Mouse (Mus musculus) T-helper 2 cell (primary cell): ENCODE measurements around the gene Racgap1.

Source experiments
- in situ Hi-C: fragments of 300-600 bp; cut with MboI, MseI; formaldehyde crosslinking; loops from one replicate; pipeline ENCODE4 v1.15.1; 2025; ENCODE audit warnings: high pct_unique_total_duplicates

Gene Racgap1

DNA sequence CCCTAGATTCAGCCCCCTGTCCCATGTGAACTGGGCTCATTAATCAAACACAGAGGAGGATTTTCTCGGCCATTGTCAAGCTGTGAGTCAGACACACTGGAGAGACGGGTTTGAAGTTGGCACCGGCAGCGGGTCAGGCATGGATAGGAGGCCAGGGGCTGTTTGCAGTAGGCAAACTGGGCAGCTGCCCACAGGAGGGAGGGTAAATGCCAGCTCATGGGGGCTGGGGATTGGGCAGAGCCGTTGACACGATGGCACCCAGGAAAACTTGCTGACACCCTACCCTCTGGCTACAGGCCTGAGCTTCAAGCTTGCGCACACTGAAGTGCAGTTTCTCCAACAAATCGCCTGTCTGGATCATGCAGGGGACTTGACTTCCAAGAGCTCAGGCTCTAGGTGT, 59.3 kb downstream of the Racgap1 start:
- in situ Hi-C loops: no loop called here

DNA sequence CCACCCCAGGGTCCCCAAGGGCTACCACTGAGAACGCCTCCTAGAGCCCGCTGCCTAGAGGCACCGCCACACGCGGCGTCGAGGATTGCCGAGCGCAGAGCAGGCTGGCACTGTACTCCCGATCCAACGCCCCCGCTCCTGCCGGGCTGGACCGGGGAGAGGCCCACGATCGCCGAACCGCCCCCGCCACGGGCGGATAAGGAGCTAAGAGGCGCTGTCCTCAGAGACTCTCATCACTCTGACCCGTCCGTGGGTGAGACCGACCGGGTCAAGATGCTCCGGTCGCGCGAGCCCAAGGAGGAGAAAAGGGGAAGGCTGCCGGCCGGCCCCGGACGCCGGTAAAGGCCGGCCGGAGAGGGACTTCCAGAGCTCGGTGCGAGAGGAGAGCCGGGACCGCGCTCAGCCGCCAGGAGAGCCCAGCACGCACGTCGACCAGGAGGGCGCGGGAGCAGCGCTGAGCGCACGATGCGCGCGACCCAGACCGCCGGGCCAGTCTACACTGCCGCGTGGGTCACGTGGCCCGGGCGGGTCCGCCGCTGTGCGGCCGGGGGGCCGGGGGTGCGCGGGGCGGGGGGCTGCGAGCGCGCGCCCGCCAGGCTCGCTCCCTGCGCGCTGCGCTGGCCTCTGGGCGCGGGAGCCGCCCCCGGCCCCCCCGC, 60.9 kb downstream of the Racgap1 start, which contains the start of gene Aqp5:
Aqp5 (plus strand) TSS at position 354 of the 656 bp plus-strand sequence.
- in situ Hi-C loops: no loop called here

DNA sequence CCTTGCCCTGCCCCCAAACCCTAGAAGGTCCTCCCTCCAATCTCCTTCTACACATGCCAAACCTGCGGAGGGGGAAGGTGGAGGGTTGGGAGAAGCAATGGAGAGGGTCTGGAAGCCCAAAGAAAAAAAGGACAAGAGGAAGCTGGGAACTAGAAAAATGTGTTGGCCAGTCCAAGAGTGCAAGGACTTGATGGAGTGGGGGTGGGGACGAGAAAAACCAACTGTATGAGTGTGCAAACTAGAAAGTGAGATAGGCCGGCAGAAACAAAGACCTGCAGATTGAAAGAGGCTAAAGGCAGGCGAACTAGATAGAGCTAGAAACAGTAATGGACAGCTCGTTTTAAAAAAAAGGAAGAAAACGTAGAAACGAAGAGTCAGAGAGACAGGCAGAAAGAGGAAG, 61.8 kb downstream of the Racgap1 start:
- in situ Hi-C loops: no loop called here

DNA sequence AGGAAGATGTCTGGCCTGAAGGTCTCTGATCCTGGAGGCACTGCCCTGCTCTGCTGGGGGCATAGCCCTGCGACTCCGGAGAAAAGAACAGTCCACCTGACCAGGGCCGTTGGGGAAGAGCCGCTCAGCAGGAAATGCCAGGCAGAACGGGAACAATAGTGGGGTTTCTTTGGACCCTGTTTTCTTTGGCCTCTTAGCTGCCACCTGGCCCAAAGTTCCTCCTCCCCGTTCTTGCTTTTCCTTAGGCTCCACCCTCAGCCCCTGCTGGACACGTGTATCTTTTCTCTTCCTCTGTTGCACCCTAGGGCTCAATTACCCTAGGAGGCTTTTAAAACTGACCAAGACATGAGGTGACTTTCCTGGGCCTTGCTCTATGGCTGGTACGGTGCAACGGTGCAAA, 62.2 kb downstream of the Racgap1 start:
- in situ Hi-C loops: no loop called here

DNA sequence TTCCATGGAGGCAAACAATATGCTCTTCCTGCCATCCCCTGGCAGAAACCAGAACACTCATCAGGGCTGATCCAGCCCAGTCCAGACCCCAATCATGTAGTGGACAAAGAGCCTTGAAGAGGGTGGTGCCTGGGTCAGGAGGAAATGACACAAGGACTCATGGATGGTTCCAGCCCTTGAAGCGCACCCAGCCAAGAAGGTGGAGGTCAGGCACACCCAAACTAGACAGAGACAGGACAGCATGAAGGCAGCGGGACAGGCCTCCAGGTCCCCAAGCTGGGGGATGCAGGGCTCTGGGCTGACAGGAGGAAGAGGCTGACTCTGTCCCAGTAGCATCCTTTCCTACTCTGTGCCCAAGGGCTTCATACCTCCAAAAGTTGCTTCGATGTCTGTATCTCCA, 64.9 kb downstream of the Racgap1 start:
- in situ Hi-C loops: no loop called here

DNA sequence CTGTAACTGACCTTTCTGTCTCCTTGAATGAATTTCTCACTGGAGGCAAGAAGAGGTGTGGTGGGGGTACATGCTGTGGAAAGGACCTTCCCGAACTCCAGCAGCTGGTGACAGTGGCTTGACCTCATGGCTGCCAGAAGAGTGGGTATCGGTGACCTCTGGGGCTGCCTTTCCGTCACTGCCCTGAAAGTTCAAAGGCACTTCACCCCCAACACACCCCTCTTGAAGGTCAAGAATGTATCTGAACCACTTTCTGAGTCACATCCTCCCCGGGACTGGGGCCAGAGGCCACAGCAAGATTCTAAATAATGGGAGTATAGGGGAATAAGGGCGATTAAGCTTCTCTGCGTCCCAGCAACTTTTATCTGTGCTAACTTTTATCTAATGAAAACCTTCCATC, 65.7 kb downstream of the Racgap1 start:
- in situ Hi-C loops: no loop called here

DNA sequence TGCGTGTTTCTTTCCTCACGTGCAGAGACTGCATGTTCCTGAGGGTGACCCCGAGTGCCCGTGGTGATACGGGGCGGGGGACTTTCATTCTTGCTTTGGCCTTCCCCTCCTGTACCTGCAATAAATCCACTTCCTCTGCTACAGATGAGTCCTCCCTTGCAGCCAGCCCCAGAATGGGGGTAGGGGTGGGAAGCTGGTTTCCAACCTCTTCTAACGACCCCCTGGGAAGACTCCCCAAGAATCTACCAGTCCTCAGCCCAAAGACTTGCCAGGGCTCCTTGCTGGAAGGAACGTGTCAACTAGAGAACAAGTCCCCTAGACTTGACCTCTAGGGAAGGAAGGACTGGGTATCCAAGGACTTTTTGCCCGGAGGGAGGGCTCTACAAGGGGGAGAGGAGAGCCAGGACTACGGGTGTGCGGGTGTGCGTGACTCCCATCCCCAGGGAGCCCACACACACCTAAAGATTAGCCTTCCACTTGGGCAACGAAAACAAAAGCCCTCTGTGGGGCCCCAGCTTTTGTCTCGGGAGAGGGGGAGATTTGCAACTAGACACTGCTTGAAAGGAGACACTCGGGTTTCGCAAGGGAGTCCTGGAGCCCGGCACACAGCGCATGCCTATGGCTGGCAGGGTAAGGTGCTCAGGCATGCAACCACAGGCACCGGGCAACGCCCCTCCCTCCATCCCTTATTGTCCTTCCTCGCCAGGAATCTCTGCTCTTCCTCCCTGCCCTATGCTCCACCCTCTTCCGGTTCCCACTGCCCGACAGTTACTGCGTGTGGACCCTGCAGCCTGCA, 66.9 kb downstream of the Racgap1 start:
- in situ Hi-C loops: no loop called here

DNA sequence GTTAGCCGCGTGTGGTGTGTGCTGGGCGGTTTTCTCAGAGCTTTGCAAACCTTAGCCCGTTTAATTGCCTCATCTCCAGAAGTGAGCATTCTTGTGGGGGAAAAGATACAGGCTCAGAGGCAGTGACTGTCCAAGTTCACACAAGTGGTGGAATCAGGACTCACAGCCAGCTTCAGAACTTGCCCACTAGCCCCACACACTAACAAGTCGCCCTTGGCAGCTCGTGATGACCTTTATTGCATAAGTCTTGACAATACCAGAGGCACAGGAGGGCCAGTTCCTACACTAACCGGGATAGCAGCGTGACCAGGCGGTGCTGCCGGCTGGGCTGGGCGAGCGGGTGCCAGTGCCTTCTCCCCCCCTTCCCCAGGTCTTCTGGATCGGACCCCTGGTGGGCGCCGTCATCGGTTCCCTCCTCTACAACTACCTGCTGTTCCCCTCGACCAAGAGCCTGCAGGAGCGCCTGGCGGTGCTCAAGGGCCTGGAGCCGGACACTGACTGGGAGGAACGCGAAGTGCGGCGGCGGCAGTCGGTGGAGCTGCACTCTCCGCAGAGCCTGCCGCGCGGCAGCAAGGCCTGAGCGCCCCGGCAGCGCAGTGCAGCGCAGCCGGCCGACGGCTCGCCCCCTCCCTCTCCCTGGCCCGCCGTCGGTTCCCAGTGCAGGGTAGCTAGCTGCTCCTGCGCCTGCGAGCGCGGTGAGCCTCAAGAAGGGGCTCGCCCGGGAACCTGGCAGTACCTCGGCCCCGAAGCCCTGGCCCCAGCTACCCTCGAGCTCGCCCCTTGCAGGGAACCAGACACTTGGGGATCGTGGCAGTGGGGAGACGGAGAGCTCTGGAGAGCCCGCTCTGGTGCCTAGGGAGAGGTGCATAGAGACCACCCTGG, 67.8 kb downstream of the Racgap1 start:
- in situ Hi-C loops: no loop called here

DNA sequence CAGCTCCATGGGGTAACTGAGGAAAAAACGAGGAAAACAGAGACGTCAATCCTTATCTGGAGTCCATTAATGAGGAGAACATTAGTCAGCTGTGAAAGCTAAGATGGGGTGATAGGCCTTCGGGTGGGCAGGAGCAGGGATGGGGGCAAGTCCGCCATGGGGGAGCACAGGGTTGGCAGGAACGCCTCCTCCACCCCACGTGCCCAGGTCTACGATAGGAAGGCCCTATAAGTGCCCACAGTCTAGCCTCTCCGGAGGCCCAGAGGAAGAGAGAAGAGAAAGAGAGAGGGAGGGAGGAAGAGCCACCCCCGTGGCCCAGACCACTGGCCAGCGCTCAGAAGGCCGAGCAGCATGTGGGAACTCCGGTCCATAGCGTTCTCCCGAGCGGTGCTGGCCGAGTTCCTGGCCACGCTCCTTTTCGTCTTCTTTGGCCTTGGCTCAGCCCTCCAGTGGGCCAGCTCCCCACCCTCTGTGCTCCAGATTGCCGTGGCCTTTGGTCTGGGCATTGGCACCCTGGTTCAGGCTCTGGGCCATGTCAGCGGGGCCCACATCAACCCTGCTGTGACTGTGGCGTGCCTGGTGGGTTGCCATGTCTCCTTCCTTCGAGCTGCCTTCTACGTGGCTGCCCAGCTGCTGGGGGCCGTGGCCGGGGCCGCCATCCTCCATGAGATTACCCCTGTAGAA, 72.5 kb downstream of the Racgap1 start, which contains the start of gene Aqp2:
Aqp2 (plus strand) TSS at position 254 of the 684 bp plus-strand sequence.
- in situ Hi-C loops: no loop called here
